Mouse (Mus musculus): ENCODE measurements around the gene Ccr6. TPM values are rescaled to one million over a fixed set of nuclear protein-coding genes. Genes with fewer than 3 reads are reported as not detected.

The Ccr6 gene
- polyA plus RNA-seq, 1 experiment from 2014 or later, result not detected

- no peaks in the 10 kb centered on the region for H3K9me3 ChIP-seq (ENCODE audit: control insufficient read depth, low read length)
- H3K4me3 ChIP-seq (ENCODE audit: low read depth, low read length), result peak overlapping the region; percentile 85
- ATAC-seq (ENCODE audit: low read depth), result peak; percentile 7
- WGBS, result 0% methylated on average over 29 of the region's 32 CpGs
- H3K27me3 ChIP-seq (ENCODE audit: control insufficient read depth, insufficient read depth, low read length), result no peaks in the 10 kb centered on the region
- peaks cover 12% of the 10 kb centered on the region; the same call in 1 of the 2 replicates for H3K4me1 ChIP-seq (ENCODE audit: control insufficient read depth, insufficient read depth, low read length)
- H3K36me3 ChIP-seq (ENCODE audit: control insufficient read depth, insufficient read depth, low read length), result no peaks in the 10 kb centered on the region
- H3K9ac ChIP-seq (replicated peaks; ENCODE audit: low read depth, low read length), result peak overlapping the region; percentile 86
- H3K27ac ChIP-seq (ENCODE audit: low read depth, low read length), result peak overlapping the region; percentile 94
- peak overlapping the region; percentile 96 for H3K4me2 ChIP-seq (ENCODE audit: low read depth, low read length)
Observed at GRCm38 (mm10) chr17:8284254-8284661, 48.4 kb downstream of the Ccr6 start.

DNA sequence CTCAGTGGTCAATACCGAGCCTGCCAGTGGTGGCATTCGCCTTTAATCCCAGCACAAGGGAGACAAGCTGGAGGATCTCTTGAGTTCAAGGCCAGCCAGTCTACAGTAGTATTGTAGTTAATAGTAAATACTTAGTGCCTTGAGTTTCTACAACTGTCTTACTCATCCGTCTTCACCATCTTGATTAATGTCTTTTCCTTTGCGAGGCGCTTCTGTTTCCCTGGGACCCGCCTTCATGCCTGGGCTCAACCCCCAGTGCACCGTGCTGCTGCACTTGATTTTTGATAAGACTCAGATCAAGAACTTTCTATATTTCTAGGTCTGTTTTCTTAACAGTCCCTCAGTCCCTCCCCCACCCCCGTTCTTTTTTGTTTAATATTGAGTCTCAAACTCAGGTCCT is 49.2 kb downstream of the Ccr6 start:
- Histone ChIP-seq H3K4me3 (ENCODE audit: low read depth, low read length) (peak overlapping the region; percentile 85), H3K9me3 (ENCODE audit: control insufficient read depth, low read length) (no peaks in the 10 kb centered on the region), H3K9ac (replicated peaks; ENCODE audit: low read depth, low read length) (no peak overlapping the region), H3K4me1 (ENCODE audit: control insufficient read depth, insufficient read depth, low read length) (peaks cover 12% of the 10 kb centered on the region; the same call in 1 of the 2 replicates), H3K27me3 (ENCODE audit: control insufficient read depth, insufficient read depth, low read length) (no peaks in the 10 kb centered on the region), H3K27ac (ENCODE audit: low read depth, low read length) (no peak overlapping the region), H3K4me2 (ENCODE audit: low read depth, low read length) (peak overlapping the region; percentile 96), H3K36me3 (ENCODE audit: control insufficient read depth, insufficient read depth, low read length) (no peaks in the 10 kb centered on the region)
- WGBS, result 25% methylated on average over 8 of the region's 8 CpGs
- ATAC-seq (ENCODE audit: low read depth), result no peak

DNA sequence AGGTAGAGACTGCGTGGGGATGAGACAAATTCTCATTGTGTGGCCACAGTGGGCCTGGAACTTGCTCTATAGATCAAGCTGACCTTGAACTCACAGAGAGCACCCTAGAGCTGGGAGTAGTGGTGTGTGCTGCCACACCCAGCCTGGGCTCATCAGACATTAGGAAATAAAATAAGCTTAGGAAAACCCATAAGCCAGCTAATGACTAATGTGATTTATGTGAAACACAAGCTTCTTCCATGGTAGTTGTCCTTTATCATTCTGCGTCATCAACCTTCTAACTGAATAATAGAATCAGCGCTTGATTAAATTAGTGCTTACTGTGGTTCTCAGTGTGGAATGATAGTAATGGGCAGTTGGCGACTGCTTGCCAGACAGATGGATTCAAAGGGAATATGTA is 51.1 kb downstream of the Ccr6 start:
- no peak overlapping the region for H3K4me2 ChIP-seq (ENCODE audit: low read depth, low read length)
- 93% methylated on average over 4 of the region's 4 CpGs for WGBS
- no peak overlapping the region for H3K9ac ChIP-seq (replicated peaks; ENCODE audit: low read depth, low read length)
- H3K9me3 ChIP-seq (ENCODE audit: control insufficient read depth, low read length), result no peaks in the 10 kb centered on the region
- ATAC-seq (ENCODE audit: low read depth), result no peak
- H3K36me3 ChIP-seq (ENCODE audit: control insufficient read depth, insufficient read depth, low read length), result no peaks in the 10 kb centered on the region
- no peak overlapping the region for H3K4me3 ChIP-seq (ENCODE audit: low read depth, low read length)
- no peaks in the 10 kb centered on the region for H3K27me3 ChIP-seq (ENCODE audit: control insufficient read depth, insufficient read depth, low read length)
- peaks cover 12% of the 10 kb centered on the region; the same call in 1 of the 2 replicates for H3K4me1 ChIP-seq (ENCODE audit: control insufficient read depth, insufficient read depth, low read length)
- no peak overlapping the region for H3K27ac ChIP-seq (ENCODE audit: low read depth, low read length)

DNA sequence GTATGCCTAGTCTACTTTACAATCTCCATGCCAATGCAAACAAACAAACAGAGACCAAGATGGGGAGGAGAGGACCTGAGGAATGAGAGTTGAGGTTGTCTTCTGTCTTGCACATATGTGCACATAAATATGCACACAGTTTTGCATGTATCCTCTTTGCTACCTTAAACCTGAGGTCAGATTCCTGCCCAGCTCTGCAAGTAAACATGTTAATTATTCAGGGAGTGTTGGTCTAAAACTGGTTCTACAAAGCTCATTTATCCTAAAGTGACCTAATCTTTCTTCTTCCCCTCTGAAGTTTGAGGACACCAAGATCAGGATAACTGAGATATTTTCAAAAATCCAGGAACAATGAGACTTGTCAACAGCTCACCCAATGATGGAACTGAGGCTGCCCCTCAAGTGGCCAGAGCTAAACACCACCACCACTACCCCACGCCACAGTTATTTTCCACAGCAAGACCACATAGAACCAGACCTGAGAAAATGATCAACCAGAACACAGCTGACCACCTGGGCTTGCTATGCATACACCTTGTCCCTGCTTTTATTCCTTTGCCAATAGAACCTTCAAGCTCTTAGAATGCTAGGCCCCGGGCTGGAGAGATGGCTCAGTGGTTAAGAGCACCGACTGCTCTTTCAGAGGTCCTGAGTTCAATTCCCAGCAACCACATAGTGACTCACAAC is 54.3 kb downstream of the Ccr6 start:
- 90% methylated on average over 3 of the region's 3 CpGs for WGBS
- H3K9ac ChIP-seq (replicated peaks; ENCODE audit: low read depth, low read length), result no peak overlapping the region
- H3K9me3 ChIP-seq (ENCODE audit: control insufficient read depth, low read length), result no peaks in the 10 kb centered on the region
- H3K27ac ChIP-seq (ENCODE audit: low read depth, low read length), result no peak overlapping the region
- no peaks in the 10 kb centered on the region for H3K27me3 ChIP-seq (ENCODE audit: control insufficient read depth, insufficient read depth, low read length)
- ATAC-seq (ENCODE audit: low read depth), result no peak
- peaks cover 8% of the 10 kb centered on the region; the same call in 1 of the 2 replicates for H3K4me1 ChIP-seq (ENCODE audit: control insufficient read depth, insufficient read depth, low read length)
- no peak overlapping the region for H3K4me3 ChIP-seq (ENCODE audit: low read depth, low read length)
- no peak overlapping the region for H3K4me2 ChIP-seq (ENCODE audit: low read depth, low read length)
- no peaks in the 10 kb centered on the region for H3K36me3 ChIP-seq (ENCODE audit: control insufficient read depth, insufficient read depth, low read length)

GRCm38 (mm10) chr17:8290736-8291135 is 54.9 kb downstream of the Ccr6 start:
- H3K4me2 ChIP-seq (ENCODE audit: low read depth, low read length), result no peak overlapping the region
- H3K36me3 ChIP-seq (ENCODE audit: control insufficient read depth, insufficient read depth, low read length), result no peaks in the 10 kb centered on the region
- no peak overlapping the region for H3K9ac ChIP-seq (replicated peaks; ENCODE audit: low read depth, low read length)
- ATAC-seq (ENCODE audit: low read depth), result no peak
- 0 out of 2 replicates have a peak, but pooled peaks cover 2% of the 10 kb centered on the region for H3K4me1 ChIP-seq (ENCODE audit: control insufficient read depth, insufficient read depth, low read length)
- H3K4me3 ChIP-seq (ENCODE audit: low read depth, low read length), result no peak overlapping the region
- no peak overlapping the region for H3K27ac ChIP-seq (ENCODE audit: low read depth, low read length)
- no peaks in the 10 kb centered on the region for H3K9me3 ChIP-seq (ENCODE audit: control insufficient read depth, low read length)
- no peaks in the 10 kb centered on the region for H3K27me3 ChIP-seq (ENCODE audit: control insufficient read depth, insufficient read depth, low read length)

- ATAC-seq (ENCODE audit: low read depth), result no peak
- H3K9me3 ChIP-seq (ENCODE audit: control insufficient read depth, low read length), result no peaks in the 10 kb centered on the region
- H3K4me2 ChIP-seq (ENCODE audit: low read depth, low read length), result no peak overlapping the region
Observed at GRCm38 (mm10) chr17:8295825-8296224, 60.0 kb downstream of the Ccr6 start.

GRCm38 (mm10) chr17:8296313-8296844 is 60.5 kb downstream of the Ccr6 start:
- Histone ChIP-seq H3K27ac (ENCODE audit: low read depth, low read length) (no peak overlapping the region), H3K4me2 (ENCODE audit: low read depth, low read length) (no peak overlapping the region)
- no peak for ATAC-seq (ENCODE audit: low read depth)

More at GRCm38 (mm10) chr17:8295825-8296224, 60.0 kb downstream of the Ccr6 start:
- peaks cover 7% of the 10 kb centered on the region; the same call in 1 of the 2 replicates for H3K36me3 ChIP-seq (ENCODE audit: control insufficient read depth, insufficient read depth, low read length)
- H3K9ac ChIP-seq (replicated peaks; ENCODE audit: low read depth, low read length), result no peak overlapping the region
- no peaks in the 10 kb centered on the region for H3K27me3 ChIP-seq (ENCODE audit: control insufficient read depth, insufficient read depth, low read length)
- no peaks in the 10 kb centered on the region for H3K4me1 ChIP-seq (ENCODE audit: control insufficient read depth, insufficient read depth, low read length)
- H3K27ac ChIP-seq (ENCODE audit: low read depth, low read length), result no peak overlapping the region
- no peak overlapping the region for H3K4me3 ChIP-seq (ENCODE audit: low read depth, low read length)

DNA sequence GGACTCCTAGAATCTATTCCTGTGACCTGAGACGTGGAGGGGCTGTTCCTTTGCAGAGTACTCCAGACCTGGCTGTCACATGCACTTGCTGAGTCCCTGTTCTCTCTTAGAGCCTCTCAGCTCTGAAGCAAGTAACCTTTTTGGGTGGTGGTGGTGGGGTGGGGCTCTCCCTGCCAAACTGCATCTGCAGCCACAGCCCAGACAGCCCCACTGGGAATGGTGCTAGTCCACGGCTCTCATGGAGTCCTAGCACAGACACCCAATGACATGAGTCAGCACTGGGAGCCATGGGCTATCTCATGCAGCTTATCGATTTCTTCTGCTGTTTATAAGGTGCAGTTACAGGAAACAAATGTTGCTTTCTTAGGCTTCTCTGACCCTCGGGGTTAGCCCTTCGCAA is 61.9 kb downstream of the Ccr6 start:
- ATAC-seq (ENCODE audit: low read depth), result no peak

More at GRCm38 (mm10) chr17:8296313-8296844, 60.5 kb downstream of the Ccr6 start:
- Histone ChIP-seq H3K9ac (replicated peaks; ENCODE audit: low read depth, low read length) (no peak overlapping the region), H3K4me1 (ENCODE audit: control insufficient read depth, insufficient read depth, low read length) (no peaks in the 10 kb centered on the region), H3K4me3 (ENCODE audit: low read depth, low read length) (no peak overlapping the region), H3K27me3 (ENCODE audit: control insufficient read depth, insufficient read depth, low read length) (no peaks in the 10 kb centered on the region), H3K36me3 (ENCODE audit: control insufficient read depth, insufficient read depth, low read length) (peaks cover 7% of the 10 kb centered on the region; the same call in 1 of the 2 replicates), H3K9me3 (ENCODE audit: control insufficient read depth, low read length) (no peaks in the 10 kb centered on the region)
- WGBS, result 86% methylated on average over 9 of the region's 9 CpGs

DNA sequence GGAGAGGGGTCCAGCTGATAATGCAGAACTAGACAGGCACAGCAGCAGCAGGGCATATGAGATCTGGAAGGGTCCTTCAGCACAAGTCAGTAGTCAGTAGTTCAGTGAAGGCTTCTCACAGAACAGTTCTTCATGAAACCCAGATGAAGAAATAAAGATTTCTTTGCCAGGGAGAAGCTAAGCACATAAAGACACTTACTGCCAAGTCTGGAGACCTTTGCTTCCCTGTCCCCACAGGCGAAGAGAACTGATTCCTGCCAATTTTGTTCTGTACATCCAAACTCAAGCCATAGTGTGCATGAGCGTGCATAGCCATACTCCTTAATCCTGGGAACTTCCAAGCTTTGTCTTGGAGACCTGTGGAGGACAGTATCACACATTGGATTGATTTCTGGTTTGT is 62.4 kb downstream of the Ccr6 start:
- no peaks in the 10 kb centered on the region for H3K27me3 ChIP-seq (ENCODE audit: control insufficient read depth, insufficient read depth, low read length)
- no peaks in the 10 kb centered on the region for H3K4me1 ChIP-seq (ENCODE audit: control insufficient read depth, insufficient read depth, low read length)
- H3K4me3 ChIP-seq (ENCODE audit: low read depth, low read length), result no peak overlapping the region
- H3K27ac ChIP-seq (ENCODE audit: low read depth, low read length), result no peak overlapping the region
- no peak overlapping the region for H3K9ac ChIP-seq (replicated peaks; ENCODE audit: low read depth, low read length)
- H3K4me2 ChIP-seq (ENCODE audit: low read depth, low read length), result no peak overlapping the region
- H3K9me3 ChIP-seq (ENCODE audit: control insufficient read depth, low read length), result no peaks in the 10 kb centered on the region
- WGBS, result 95% methylated on average over 2 of the region's 2 CpGs
- peaks cover 7% of the 10 kb centered on the region; the same call in 1 of the 2 replicates for H3K36me3 ChIP-seq (ENCODE audit: control insufficient read depth, insufficient read depth, low read length)
- ATAC-seq (ENCODE audit: low read depth), result no peak

More for the DNA sequence above, 61.9 kb downstream of the Ccr6 start:
- no peaks in the 10 kb centered on the region for H3K27me3 ChIP-seq (ENCODE audit: control insufficient read depth, insufficient read depth, low read length)
- 84% methylated on average over 5 of the region's 5 CpGs for WGBS
- H3K4me2 ChIP-seq (ENCODE audit: low read depth, low read length), result no peak overlapping the region
- no peak overlapping the region for H3K4me3 ChIP-seq (ENCODE audit: low read depth, low read length)
- H3K4me1 ChIP-seq (ENCODE audit: control insufficient read depth, insufficient read depth, low read length), result no peaks in the 10 kb centered on the region
- no peak overlapping the region for H3K9ac ChIP-seq (replicated peaks; ENCODE audit: low read depth, low read length)
- H3K36me3 ChIP-seq (ENCODE audit: control insufficient read depth, insufficient read depth, low read length), result peaks cover 7% of the 10 kb centered on the region; the same call in 1 of the 2 replicates
- H3K9me3 ChIP-seq (ENCODE audit: control insufficient read depth, low read length), result no peaks in the 10 kb centered on the region
- H3K27ac ChIP-seq (ENCODE audit: low read depth, low read length), result no peak overlapping the region

Measured in neural tube, embryonic 14.5 days (tissue).